Mouse (Mus musculus): Measurements from ENCODE around the gene Kcnj9. TPM values are rescaled to one million over a fixed set of nuclear protein-coding genes. Genes with fewer than 3 reads are reported as not detected.

Kcnj9 gene
- polyA plus RNA-seq, 1 experiment from 2014 or later, result 0.07 TPM

- Histone ChIP-seq H3K4me2 (replicated peaks; ENCODE audit: low read depth) (peak overlapping the region; percentile 63), H3K9ac (ENCODE audit: low read length) (0 out of 2 replicates have a peak overlapping the region, but pooled peaks have one; percentile 4), H3K4me3 (ENCODE audit: low read depth, low read length) (peak overlapping the region; percentile 38), H3K4me1 (replicated peaks; ENCODE audit: control insufficient read depth, insufficient read depth) (no peaks in the 10 kb centered on the region), H3K36me3 (ENCODE audit: control insufficient read depth, insufficient read depth, low read length) (no peaks in the 10 kb centered on the region), H3K9me3 (ENCODE audit: control insufficient read depth, low read length) (no peaks in the 10 kb centered on the region), H3K27me3 (ENCODE audit: control insufficient read depth, insufficient read depth, low read length) (no peaks in the 10 kb centered on the region; the same call in 1 of the 2 replicates), H3K27ac (replicated peaks) (no peak overlapping the region)
- DNase-seq (ENCODE audit: low spot score) (peak; percentile 79), ATAC-seq (ENCODE audit: low FRiP score, low TSS enrichment) (peak; percentile 69)
- TF ChIP-seq CTCF (IDR thresholded peaks at IDR 0.05; ENCODE audit: low read depth) (peak; percentile 82), EP300 (optimal IDR thresholded peaks at IDR 0.05) (no peak)
- WGBS, result 19% methylated on average over 94 of the region's 94 CpGs
Observed at GRCm38 (mm10) chr1:172325680-172326535, 3.2 kb downstream of the Kcnj9 start.

GRCm38 (mm10) chr1:172324725-172325124 is 4.4 kb downstream of the Kcnj9 start:
- H3K4me3 ChIP-seq (ENCODE audit: low read depth, low read length), result no peak overlapping the region
- 21% methylated on average over 7 of the region's 7 CpGs for WGBS
- H3K36me3 ChIP-seq (ENCODE audit: control insufficient read depth, insufficient read depth, low read length), result no peaks in the 10 kb centered on the region
- DNase-seq (ENCODE audit: low spot score) (peak; percentile 84), ATAC-seq (ENCODE audit: low FRiP score, low TSS enrichment) (peak; percentile 68)
- no peak overlapping the region for H3K9ac ChIP-seq (ENCODE audit: low read length)
- H3K9me3 ChIP-seq (ENCODE audit: control insufficient read depth, low read length), result no peaks in the 10 kb centered on the region
- no peak overlapping the region for H3K4me2 ChIP-seq (replicated peaks; ENCODE audit: low read depth)
- no peaks in the 10 kb centered on the region for H3K4me1 ChIP-seq (replicated peaks; ENCODE audit: control insufficient read depth, insufficient read depth)
- TF ChIP-seq CTCF (IDR thresholded peaks at IDR 0.05; ENCODE audit: low read depth), result peak; percentile 96
- TF ChIP-seq EP300 (optimal IDR thresholded peaks at IDR 0.05), result no peak
- H3K27ac ChIP-seq (replicated peaks), result no peak overlapping the region
- H3K27me3 ChIP-seq (ENCODE audit: control insufficient read depth, insufficient read depth, low read length), result no peaks in the 10 kb centered on the region; the same call in 1 of the 2 replicates

GRCm38 (mm10) chr1:172323801-172324359 is 5.2 kb downstream of the Kcnj9 start:
- WGBS, result 67% methylated on average over 6 of the region's 6 CpGs
- Histone ChIP-seq H3K4me2 (replicated peaks; ENCODE audit: low read depth) (no peak overlapping the region), H3K27ac (replicated peaks) (no peak overlapping the region), H3K9me3 (ENCODE audit: control insufficient read depth, low read length) (no peaks in the 10 kb centered on the region), H3K4me3 (ENCODE audit: low read depth, low read length) (no peak overlapping the region), H3K9ac (ENCODE audit: low read length) (no peak overlapping the region; the same call in 1 of the 2 replicates), H3K36me3 (ENCODE audit: control insufficient read depth, insufficient read depth, low read length) (no peaks in the 10 kb centered on the region), H3K4me1 (replicated peaks; ENCODE audit: control insufficient read depth, insufficient read depth) (no peaks in the 10 kb centered on the region), H3K27me3 (ENCODE audit: control insufficient read depth, insufficient read depth, low read length) (no peaks in the 10 kb centered on the region; the same call in 1 of the 2 replicates)
- DNase-seq (ENCODE audit: low spot score) (no peak), ATAC-seq (ENCODE audit: low FRiP score, low TSS enrichment) (no peak)
- no peak for TF ChIP-seq CTCF (IDR thresholded peaks at IDR 0.05; ENCODE audit: low read depth)
- TF ChIP-seq EP300 (optimal IDR thresholded peaks at IDR 0.05), result no peak

- Histone ChIP-seq H3K4me1 (replicated peaks; ENCODE audit: control insufficient read depth, insufficient read depth) (no peaks in the 10 kb centered on the region), H3K27me3 (ENCODE audit: control insufficient read depth, insufficient read depth, low read length) (no peaks in the 10 kb centered on the region; the same call in 1 of the 2 replicates), H3K27ac (replicated peaks) (no peak overlapping the region), H3K9me3 (ENCODE audit: control insufficient read depth, low read length) (no peaks in the 10 kb centered on the region), H3K36me3 (ENCODE audit: control insufficient read depth, insufficient read depth, low read length) (peaks cover 2% of the 10 kb centered on the region; the same call in 1 of the 2 replicates), H3K9ac (ENCODE audit: low read length) (no peak overlapping the region), H3K4me2 (replicated peaks; ENCODE audit: low read depth) (no peak overlapping the region), H3K4me3 (ENCODE audit: low read depth, low read length) (no peak overlapping the region)
- ATAC-seq (ENCODE audit: low FRiP score, low TSS enrichment) (no peak), DNase-seq (ENCODE audit: low spot score) (no peak)
- 52% methylated on average over 5 of the region's 5 CpGs for WGBS
- TF ChIP-seq CTCF (IDR thresholded peaks at IDR 0.05; ENCODE audit: low read depth) (no peak), EP300 (optimal IDR thresholded peaks at IDR 0.05) (no peak)
Observed at GRCm38 (mm10) chr1:172323298-172323697, 5.8 kb downstream of the Kcnj9 start.

- Histone ChIP-seq H3K9me3 (ENCODE audit: control insufficient read depth, low read length) (no peaks in the 10 kb centered on the region), H3K4me2 (replicated peaks; ENCODE audit: low read depth) (no peak overlapping the region), H3K27me3 (ENCODE audit: control insufficient read depth, insufficient read depth, low read length) (no peaks in the 10 kb centered on the region; the same call in 1 of the 2 replicates), H3K4me3 (ENCODE audit: low read depth, low read length) (no peak overlapping the region), H3K36me3 (ENCODE audit: control insufficient read depth, insufficient read depth, low read length) (peaks cover 8% of the 10 kb centered on the region; the same call in 1 of the 2 replicates), H3K4me1 (replicated peaks; ENCODE audit: control insufficient read depth, insufficient read depth) (no peaks in the 10 kb centered on the region), H3K9ac (ENCODE audit: low read length) (no peak overlapping the region), H3K27ac (replicated peaks) (no peak overlapping the region)
- 56% methylated on average over 13 of the region's 13 CpGs for WGBS
- no peak for DNase-seq (ENCODE audit: low spot score)
- ATAC-seq (ENCODE audit: low FRiP score, low TSS enrichment), result no peak
- TF ChIP-seq EP300 (optimal IDR thresholded peaks at IDR 0.05), result no peak
- no peak for TF ChIP-seq CTCF (IDR thresholded peaks at IDR 0.05; ENCODE audit: low read depth)
Observed at GRCm38 (mm10) chr1:172322725-172323124, 6.4 kb downstream of the Kcnj9 start.
